Mouse (Mus musculus): ENCODE measurements at regions not wholly inside any gene's neighbourhood (a gene's known extent, or its start where the extent isn't known, plus 50 kb on each side); places are given as distances from the start of the nearest gene placed in this dataset.

DNA sequence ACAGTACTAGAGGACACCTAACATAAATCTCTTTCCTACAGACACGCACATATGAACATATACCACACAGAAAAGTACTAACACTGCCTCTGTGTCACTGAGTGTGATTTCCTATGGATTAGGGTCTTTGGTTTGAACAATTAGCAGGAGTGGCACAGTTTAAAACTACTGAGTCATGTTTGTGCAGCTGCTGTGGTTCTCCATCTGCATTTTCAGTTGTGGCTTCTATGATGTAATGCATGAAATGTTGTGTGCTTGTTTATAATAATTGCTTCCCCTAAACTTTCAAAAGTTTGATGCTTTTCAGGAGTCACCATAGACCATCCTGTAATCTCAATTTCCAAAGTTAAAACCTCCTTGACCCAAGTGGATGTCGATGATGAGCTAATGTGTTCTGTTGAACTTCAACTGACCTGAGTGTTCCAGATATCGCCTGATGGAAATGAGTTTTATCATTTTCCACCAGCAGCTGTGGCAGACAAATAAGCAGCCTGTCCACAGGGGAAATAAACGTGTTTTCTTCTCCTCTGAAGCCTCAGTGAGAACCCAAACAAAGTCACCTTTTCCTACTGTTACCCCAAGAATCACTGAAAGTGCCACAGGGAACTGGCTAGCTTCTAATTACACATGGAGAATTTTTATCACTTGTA lies 239.0 kb upstream of the Tbl1xr1 start:
- H3K27ac ChIP-seq (ENCODE audit: insufficient read depth, low read depth, low read length), result no peak overlapping the region
- TF ChIP-seq CTCF (IDR thresholded peaks at IDR 0.05; ENCODE audit: insufficient read depth, low read depth, low read length), result no peak
- TF ChIP-seq POLR2A (IDR thresholded peaks at IDR 0.05; ENCODE audit: insufficient read depth, low read depth, low read length), result no peak
- WGBS, result 85% methylated on average over 4 of the region's 4 CpGs

GRCm38 (mm10) chr3:21840751-21841488 lies 235.5 kb upstream of the Tbl1xr1 start:
- H3K4me3 ChIP-seq (ENCODE audit: insufficient read depth, low read depth, low read length), result no peak overlapping the region
- no peaks in the 10 kb centered on the region for H3K4me1 ChIP-seq (ENCODE audit: control insufficient read depth, insufficient read depth, low read length)
- 40% methylated on average over 5 of the region's 5 CpGs for WGBS
- TF ChIP-seq CTCF (IDR thresholded peaks at IDR 0.05; ENCODE audit: insufficient read depth, low read depth, low read length), result no peak
- TF ChIP-seq POLR2A (IDR thresholded peaks at IDR 0.05; ENCODE audit: insufficient read depth, low read depth, low read length), result no peak
- H3K27ac ChIP-seq (ENCODE audit: insufficient read depth, low read depth, low read length), result no peak overlapping the region

More for the DNA sequence above, 239.0 kb upstream of the Tbl1xr1 start:
- H3K4me3 ChIP-seq (ENCODE audit: insufficient read depth, low read depth, low read length), result no peak overlapping the region
- no peaks in the 10 kb centered on the region for H3K4me1 ChIP-seq (ENCODE audit: control insufficient read depth, insufficient read depth, low read length)

GRCm38 (mm10) chr3:21841506-21841905 lies 234.9 kb upstream of the Tbl1xr1 start:
- Histone ChIP-seq H3K27ac (ENCODE audit: insufficient read depth, low read depth, low read length) (no peak overlapping the region), H3K4me1 (ENCODE audit: control insufficient read depth, insufficient read depth, low read length) (no peaks in the 10 kb centered on the region), H3K4me3 (ENCODE audit: insufficient read depth, low read depth, low read length) (no peak overlapping the region)
- TF ChIP-seq POLR2A (IDR thresholded peaks at IDR 0.05; ENCODE audit: insufficient read depth, low read depth, low read length), result no peak
- no peak for TF ChIP-seq CTCF (IDR thresholded peaks at IDR 0.05; ENCODE audit: insufficient read depth, low read depth, low read length)
- WGBS, result 50% methylated on average over 1 of the region's 1 CpGs

GRCm38 (mm10) chr3:21842545-21843291 lies 233.7 kb upstream of the Tbl1xr1 start:
- 78% methylated on average over 10 of the region's 10 CpGs for WGBS
- Histone ChIP-seq H3K4me3 (ENCODE audit: insufficient read depth, low read depth, low read length) (no peak overlapping the region), H3K4me1 (ENCODE audit: control insufficient read depth, insufficient read depth, low read length) (no peaks in the 10 kb centered on the region), H3K27ac (ENCODE audit: insufficient read depth, low read depth, low read length) (no peak overlapping the region)
- TF ChIP-seq POLR2A (IDR thresholded peaks at IDR 0.05; ENCODE audit: insufficient read depth, low read depth, low read length) (no peak), CTCF (IDR thresholded peaks at IDR 0.05; ENCODE audit: insufficient read depth, low read depth, low read length) (no peak)

DNA sequence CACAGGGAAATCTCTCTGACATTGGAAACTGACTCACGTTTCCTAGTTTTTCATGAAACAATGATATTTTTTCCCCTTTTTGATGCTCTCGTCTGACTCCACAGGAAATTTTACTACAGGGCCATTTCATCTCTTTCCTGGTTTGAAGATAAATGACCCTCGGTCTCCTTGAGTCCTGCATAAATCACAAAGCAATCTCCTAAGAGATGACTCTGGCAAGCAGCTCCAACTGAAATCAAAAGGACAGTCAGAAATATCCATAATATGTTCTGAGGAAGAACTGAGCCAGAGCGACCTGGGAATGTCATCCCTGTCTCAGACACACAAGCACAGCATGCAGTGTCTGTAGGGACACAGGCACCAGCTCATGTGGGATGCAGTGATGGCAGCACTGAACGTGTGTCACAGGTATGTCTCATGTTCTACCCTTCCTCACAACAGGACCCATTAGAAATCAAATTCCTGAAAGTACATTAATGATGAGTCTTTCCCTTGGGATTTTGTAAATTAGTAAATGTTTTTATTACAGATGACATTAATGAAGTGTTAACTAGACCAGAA lies 233.1 kb upstream of the Tbl1xr1 start:
- Histone ChIP-seq H3K27ac (ENCODE audit: insufficient read depth, low read depth, low read length) (no peak overlapping the region), H3K4me1 (ENCODE audit: control insufficient read depth, insufficient read depth, low read length) (no peaks in the 10 kb centered on the region), H3K4me3 (ENCODE audit: insufficient read depth, low read depth, low read length) (no peak overlapping the region)
- TF ChIP-seq POLR2A (IDR thresholded peaks at IDR 0.05; ENCODE audit: insufficient read depth, low read depth, low read length) (no peak), CTCF (IDR thresholded peaks at IDR 0.05; ENCODE audit: insufficient read depth, low read depth, low read length) (no peak)
- WGBS, result 87% methylated on average over 5 of the region's 5 CpGs

DNA sequence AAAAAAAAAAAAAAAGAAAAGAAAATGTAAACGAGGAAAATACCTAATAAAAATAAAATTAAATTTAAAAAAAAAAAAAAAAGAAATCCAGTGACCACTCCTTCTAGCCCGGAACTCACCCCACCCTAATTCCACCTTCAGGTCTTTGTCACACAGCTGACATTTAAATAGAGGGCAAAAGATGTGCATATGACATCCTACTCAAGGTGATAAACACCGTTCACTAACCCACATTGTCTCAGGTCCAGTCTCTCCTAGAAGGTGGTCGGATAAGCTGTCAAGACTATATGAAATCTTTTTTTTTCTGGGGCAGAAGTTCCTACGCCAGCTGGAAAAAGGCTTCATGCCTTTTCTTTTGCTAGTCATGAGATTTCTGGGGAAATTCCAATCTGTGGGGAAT lies 226.6 kb upstream of the Tbl1xr1 start:
- TF ChIP-seq CTCF (IDR thresholded peaks at IDR 0.05; ENCODE audit: insufficient read depth, low read depth, low read length) (no peak), POLR2A (IDR thresholded peaks at IDR 0.05; ENCODE audit: insufficient read depth, low read depth, low read length) (no peak)
- Histone ChIP-seq H3K4me3 (ENCODE audit: insufficient read depth, low read depth, low read length) (no peak overlapping the region), H3K4me1 (ENCODE audit: control insufficient read depth, insufficient read depth, low read length) (no peaks in the 10 kb centered on the region), H3K27ac (ENCODE audit: insufficient read depth, low read depth, low read length) (no peak overlapping the region)
- 90% methylated on average over 5 of the region's 5 CpGs for WGBS

DNA sequence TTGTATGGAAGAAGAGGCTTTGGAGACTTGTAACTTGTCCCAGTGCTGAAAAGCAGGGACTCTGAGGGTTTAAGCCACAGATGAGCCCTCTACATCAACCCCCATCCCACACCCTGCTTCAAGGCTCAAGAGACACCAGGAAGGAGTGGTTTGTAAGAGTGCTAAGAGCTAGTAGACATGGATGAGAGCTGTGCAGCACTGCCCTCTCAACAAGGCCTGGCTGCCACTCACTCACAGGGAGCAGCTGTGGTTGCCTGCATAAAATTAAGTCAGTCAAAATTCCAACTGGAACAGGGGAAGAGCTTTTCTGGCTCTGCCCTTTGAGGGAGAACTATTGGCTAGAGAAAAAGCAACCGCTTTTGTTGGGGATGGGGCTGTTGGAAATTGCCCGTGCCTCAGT lies 225.5 kb upstream of the Tbl1xr1 start:
- H3K4me3 ChIP-seq (ENCODE audit: insufficient read depth, low read depth, low read length), result no peak overlapping the region

DNA sequence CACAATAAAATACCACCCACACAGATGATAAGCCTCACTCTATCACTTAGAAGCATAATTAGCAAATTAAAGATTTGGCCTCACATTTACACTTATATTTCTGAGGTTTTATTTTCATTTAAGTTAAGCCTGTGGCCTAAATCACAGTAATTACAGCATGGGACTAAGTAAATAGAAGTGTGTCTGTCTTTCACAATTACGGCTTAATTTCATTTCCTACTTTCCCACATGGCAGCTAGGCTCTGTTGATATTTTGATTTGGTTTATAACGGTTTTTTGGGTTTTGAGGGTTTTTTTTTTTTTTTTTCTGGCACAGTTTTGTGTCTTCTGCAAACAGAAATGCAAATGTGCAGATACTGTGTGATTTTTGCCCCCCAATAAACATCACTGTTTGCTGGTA lies 222.1 kb upstream of the Tbl1xr1 start:
- Histone ChIP-seq H3K4me1 (ENCODE audit: control insufficient read depth, insufficient read depth, low read length) (no peaks in the 10 kb centered on the region), H3K4me3 (ENCODE audit: insufficient read depth, low read depth, low read length) (no peak overlapping the region), H3K27ac (ENCODE audit: insufficient read depth, low read depth, low read length) (no peak overlapping the region)
- WGBS, result 66% methylated on average over 2 of the region's 2 CpGs
- no peak for TF ChIP-seq POLR2A (IDR thresholded peaks at IDR 0.05; ENCODE audit: insufficient read depth, low read depth, low read length)
- no peak for TF ChIP-seq CTCF (IDR thresholded peaks at IDR 0.05; ENCODE audit: insufficient read depth, low read depth, low read length)

More for the DNA sequence above, 225.5 kb upstream of the Tbl1xr1 start:
- Histone ChIP-seq H3K27ac (ENCODE audit: insufficient read depth, low read depth, low read length) (no peak overlapping the region), H3K4me1 (ENCODE audit: control insufficient read depth, insufficient read depth, low read length) (no peaks in the 10 kb centered on the region)
- WGBS, result 95% methylated on average over 2 of the region's 2 CpGs
- TF ChIP-seq POLR2A (IDR thresholded peaks at IDR 0.05; ENCODE audit: insufficient read depth, low read depth, low read length), result no peak
- TF ChIP-seq CTCF (IDR thresholded peaks at IDR 0.05; ENCODE audit: insufficient read depth, low read depth, low read length), result no peak
